Mouse (Mus musculus): Measurements from ENCODE around the gene Nlrc5.
A peak's percentile ranks its signal among the peaks of the same experiment; 100 is the strongest.

Gene Nlrc5

GRCm38 (mm10) chr8:94469656-94470055, 35.5 kb downstream of the Nlrc5 start:
- no peak for DNase-seq (ENCODE audit: low read depth, low spot score)

GRCm38 (mm10) chr8:94470794-94471193, 36.6 kb downstream of the Nlrc5 start:
- no peak for DNase-seq (ENCODE audit: low read depth, low spot score)

- no peak for DNase-seq (ENCODE audit: low read depth, low spot score)
These were observed 37.1 kb downstream of the Nlrc5 start for GRCm38 (mm10) chr8:94471281-94471680.

GRCm38 (mm10) chr8:94472741-94473140, 38.6 kb downstream of the Nlrc5 start:
- no peak for DNase-seq (ENCODE audit: low read depth, low spot score)

- no peak for DNase-seq (ENCODE audit: low read depth, low spot score)
These were observed 39.3 kb downstream of the Nlrc5 start for GRCm38 (mm10) chr8:94473431-94473830.

- DNase-seq (ENCODE audit: low read depth, low spot score) = no peak
These were observed 41.6 kb downstream of the Nlrc5 start for GRCm38 (mm10) chr8:94475786-94476185.

- DNase-seq (ENCODE audit: low read depth, low spot score) = no peak
These were observed 42.7 kb downstream of the Nlrc5 start for GRCm38 (mm10) chr8:94476846-94477245.

- DNase-seq (ENCODE audit: low read depth, low spot score) = no peak
These were observed 47.9 kb downstream of the Nlrc5 start for GRCm38 (mm10) chr8:94482051-94482450.

GRCm38 (mm10) chr8:94485288-94485687, 51.1 kb downstream of the Nlrc5 start:
- DNase-seq (ENCODE audit: low read depth, low spot score) = no peak

GRCm38 (mm10) chr8:94485882-94486281, 51.7 kb downstream of the Nlrc5 start:
- peak; percentile 29 for DNase-seq (ENCODE audit: low read depth, low spot score)

- DNase-seq (ENCODE audit: low read depth, low spot score) = no peak
These were observed 53.9 kb downstream of the Nlrc5 start for GRCm38 (mm10) chr8:94488016-94488415.

GRCm38 (mm10) chr8:94489809-94490483, 55.8 kb downstream of the Nlrc5 start:
- no peak for DNase-seq (ENCODE audit: low read depth, low spot score)

- peak; percentile 47 for DNase-seq (ENCODE audit: low read depth, low spot score)
These were observed 58.0 kb downstream of the Nlrc5 start for GRCm38 (mm10) chr8:94492021-94492681.

- no peak for DNase-seq (ENCODE audit: low read depth, low spot score)
These were observed 59.1 kb downstream of the Nlrc5 start for GRCm38 (mm10) chr8:94493240-94493639.

GRCm38 (mm10) chr8:94515430-94516208, 81.5 kb downstream of the Nlrc5 start:
- no peak for DNase-seq (ENCODE audit: low read depth, low spot score)

GRCm38 (mm10) chr8:94516209-94516593, 82.0 kb downstream of the Nlrc5 start:
- no peak for DNase-seq (ENCODE audit: low read depth, low spot score)

GRCm38 (mm10) chr8:94516766-94517165, 82.6 kb downstream of the Nlrc5 start:
- no peak for DNase-seq (ENCODE audit: low read depth, low spot score)

- DNase-seq (ENCODE audit: low read depth, low spot score) = no peak
These were observed 84.2 kb downstream of the Nlrc5 start for GRCm38 (mm10) chr8:94518331-94518730.

- DNase-seq (ENCODE audit: low read depth, low spot score) = no peak
These were observed 84.9 kb downstream of the Nlrc5 start for GRCm38 (mm10) chr8:94519021-94519420.

- DNase-seq (ENCODE audit: low read depth, low spot score) = no peak
These were observed 87.3 kb downstream of the Nlrc5 start for GRCm38 (mm10) chr8:94521481-94521880.

- DNase-seq (ENCODE audit: low read depth, low spot score) = no peak
These were observed 88.3 kb downstream of the Nlrc5 start for GRCm38 (mm10) chr8:94522482-94522881.

GRCm38 (mm10) chr8:94524554-94524953, 90.4 kb downstream of the Nlrc5 start:
- DNase-seq (ENCODE audit: low read depth, low spot score) = no peak

- no peak for DNase-seq (ENCODE audit: low read depth, low spot score)
These were observed 93.0 kb downstream of the Nlrc5 start for GRCm38 (mm10) chr8:94527178-94527577.

Data from skeletal muscle tissue, adult 2 months (tissue).